Mouse (Mus musculus): ENCODE results near the gene Tulp2.
"Not testable (repeated sequence)": the region's sequence is repeated elsewhere in the genome, so short reads cannot be mapped to it uniquely, and the experiment has no call there.

Gene Tulp2

GRCm38 (mm10) chr7:45459564-45460140, 22.0 kb upstream of the Tulp2 start, which contains the start of gene Ftl1:
Gene Ftl1 (minus strand): TSS chr7:45459884.
- DNase-seq (ENCODE audit: low spot score in 2 of 2): peak; percentile 91 to 97

- DNase-seq (ENCODE audit: low spot score in 2 of 2): no peak
These were observed 21.3 kb upstream of the Tulp2 start for GRCm38 (mm10) chr7:45460377-45460776.

- DNase-seq (ENCODE audit: low spot score in 2 of 2): peak; percentile 79 to 82
These were observed 20.8 kb upstream of the Tulp2 start for GRCm38 (mm10) chr7:45460860-45461314.

DNA sequence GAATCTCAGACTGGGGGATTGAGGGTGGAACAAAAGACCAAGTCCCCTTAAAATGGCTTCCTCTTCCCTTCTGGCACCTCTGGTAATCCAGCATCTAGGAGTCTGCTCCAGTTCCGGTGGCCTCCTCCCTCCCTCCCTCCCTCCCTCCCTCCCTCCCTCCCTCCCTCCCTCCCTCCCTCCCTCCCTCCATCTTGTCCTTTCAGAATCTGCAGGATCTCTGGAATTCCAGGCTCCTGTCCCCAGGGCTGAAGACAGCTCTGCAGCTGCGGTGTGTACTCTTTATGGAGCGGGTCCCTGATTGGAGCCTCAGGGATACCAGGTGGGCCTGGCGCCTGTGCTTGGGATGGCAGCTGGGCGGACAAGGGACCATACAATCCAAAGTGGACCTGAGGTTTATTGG, 20.4 kb upstream of the Tulp2 start:
- DNase-seq (ENCODE audit: low spot score in 2 of 2): no peak

DNA sequence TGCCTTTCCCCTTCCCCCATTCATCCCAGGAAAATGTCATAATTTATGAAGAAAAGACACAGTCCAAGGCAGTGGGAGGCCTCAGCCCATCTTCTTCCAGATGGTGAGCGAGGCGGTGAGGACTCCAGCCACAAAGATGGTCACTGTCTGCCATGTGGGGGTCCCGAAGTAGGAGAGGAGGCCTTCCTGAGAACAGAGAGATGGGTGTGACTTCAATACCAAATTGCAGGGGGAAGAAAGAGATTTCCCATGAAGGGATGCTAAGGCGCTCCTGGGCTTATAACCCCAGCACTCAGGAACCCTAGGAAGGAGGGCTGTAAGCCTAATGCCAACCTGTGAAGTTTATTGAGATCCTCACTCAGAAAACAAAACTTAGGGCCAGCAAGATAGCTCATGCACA, 19.9 kb upstream of the Tulp2 start:
- DNase-seq (ENCODE audit: low spot score in 2 of 2): no peak

GRCm38 (mm10) chr7:45462325-45462724, 19.4 kb upstream of the Tulp2 start:
- DNase-seq (ENCODE audit: low spot score in 2 of 2): no peak

GRCm38 (mm10) chr7:45462868-45463267, 18.8 kb upstream of the Tulp2 start:
- not testable (repeated sequence) for DNase-seq (ENCODE audit: low spot score in 2 of 2)

DNA sequence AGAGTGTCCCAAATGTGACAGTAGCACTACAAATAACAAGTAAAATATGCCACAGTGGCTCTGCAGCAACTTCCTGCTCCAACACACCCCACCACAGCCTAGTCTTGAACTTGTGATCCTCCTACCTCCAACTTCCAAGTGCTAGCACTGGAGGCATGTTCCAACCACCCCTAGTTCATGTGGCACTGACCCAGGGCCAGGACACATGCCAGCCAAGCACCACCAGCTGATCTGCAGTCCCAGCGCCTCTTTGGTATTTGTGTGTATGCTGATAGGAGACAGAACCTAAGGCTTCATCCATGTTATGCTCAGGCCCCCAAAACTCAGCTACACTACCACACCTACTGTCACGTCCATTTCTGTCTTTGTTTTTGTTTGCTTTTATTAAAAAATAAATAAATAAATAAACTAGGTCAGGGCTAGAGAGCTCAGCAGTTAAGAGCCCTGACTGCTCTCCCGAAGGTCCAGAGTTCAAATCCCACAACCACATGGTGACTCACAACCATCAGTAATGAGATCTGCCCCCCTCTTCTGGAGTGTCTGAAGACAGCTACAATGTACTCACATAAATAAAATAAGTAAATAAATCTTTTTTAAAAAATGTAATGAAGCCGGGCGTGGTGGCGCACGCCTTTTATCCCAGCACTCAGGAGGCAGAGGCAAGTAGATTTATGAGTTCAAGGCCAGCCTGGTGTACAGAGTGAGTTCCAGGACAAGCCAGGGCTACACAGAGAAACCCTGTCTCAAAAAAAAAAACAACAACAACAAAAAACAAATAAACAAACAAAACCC, 17.5 kb upstream of the Tulp2 start:
- no peak for DNase-seq (ENCODE audit: low spot score in 2 of 2)

GRCm38 (mm10) chr7:45465112-45465511, 16.6 kb upstream of the Tulp2 start:
- DNase-seq (ENCODE audit: low spot score in 2 of 2): no peak

GRCm38 (mm10) chr7:45465549-45465948, 16.1 kb upstream of the Tulp2 start:
- no peak for DNase-seq (ENCODE audit: low spot score in 2 of 2)

GRCm38 (mm10) chr7:45466283-45467089, 15.2 kb upstream of the Tulp2 start, which contains the start of gene Bax:
Gene Bax (minus strand): TSS chr7:45466898.
- DNase-seq (ENCODE audit: low spot score in 2 of 2): peak; percentile 90 to 95

DNA sequence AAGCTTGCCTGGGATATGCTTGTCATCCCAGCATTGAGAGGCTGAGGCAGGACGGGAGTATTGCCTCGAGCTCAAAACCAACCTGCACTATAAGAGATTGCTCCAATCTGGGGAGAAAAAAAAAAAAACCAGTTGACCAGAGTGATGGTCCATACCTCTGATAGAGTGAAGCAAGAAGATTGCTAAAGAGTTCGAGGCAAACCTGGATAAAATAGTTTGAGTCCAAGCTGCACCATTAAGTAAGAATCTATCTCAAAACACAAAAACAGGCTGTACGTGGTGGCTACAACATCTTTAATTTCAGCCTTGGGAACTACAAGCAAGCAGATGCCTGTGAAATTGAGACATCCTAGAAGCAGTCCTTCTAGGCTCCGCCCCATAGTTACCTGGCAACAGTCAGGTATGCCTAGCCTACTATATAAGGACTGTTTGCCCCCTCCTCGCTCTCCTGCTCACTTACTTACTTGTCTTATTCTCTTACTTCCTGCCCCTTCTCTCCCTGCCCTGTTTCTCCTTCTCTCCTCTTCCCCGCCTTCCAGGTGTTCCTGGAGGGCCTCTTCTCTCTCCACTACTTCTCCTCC, 14.5 kb upstream of the Tulp2 start:
- DNase-seq (ENCODE audit: low spot score in 2 of 2): no peak

- DNase-seq (ENCODE audit: low spot score in 2 of 2): peak in 1 of 2 experiments; percentile 57
These were observed 10.8 kb upstream of the Tulp2 start for GRCm38 (mm10) chr7:45470869-45471268.

GRCm38 (mm10) chr7:45475291-45475969, 6.2 kb upstream of the Tulp2 start:
- no peak for DNase-seq (ENCODE audit: low spot score in 2 of 2)

GRCm38 (mm10) chr7:45476453-45476852, 5.2 kb upstream of the Tulp2 start:
- no peak for DNase-seq (ENCODE audit: low spot score in 2 of 2)

- peak; percentile 51 to 69 for DNase-seq (ENCODE audit: low spot score in 2 of 2)
These were observed 4.7 kb upstream of the Tulp2 start for GRCm38 (mm10) chr7:45477003-45477402.

- DNase-seq (ENCODE audit: low spot score in 2 of 2): no peak
These were observed 2.9 kb upstream of the Tulp2 start for GRCm38 (mm10) chr7:45478774-45479173.

- DNase-seq (ENCODE audit: low spot score in 2 of 2): not testable (repeated sequence)
These were observed 1.4 kb upstream of the Tulp2 start for GRCm38 (mm10) chr7:45480310-45480709.

DNA sequence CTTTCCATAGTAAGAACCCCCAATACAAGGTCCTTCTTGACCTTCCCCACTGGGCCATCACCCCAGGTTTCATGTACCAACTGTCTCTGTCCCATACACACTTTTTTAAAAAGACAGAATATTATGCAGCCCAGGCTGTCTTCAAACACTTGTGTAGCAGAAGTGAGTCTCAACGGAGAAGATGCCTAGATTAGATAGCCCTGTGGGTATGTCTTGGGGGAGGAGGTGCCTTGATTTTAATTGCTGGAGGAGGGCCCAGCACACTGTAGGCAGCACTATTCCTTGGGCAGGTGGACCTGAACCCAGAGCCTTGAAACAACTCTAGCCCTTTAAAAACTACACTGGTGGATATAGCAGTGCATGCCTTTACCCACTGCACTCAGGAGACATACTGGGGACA, 489 bp downstream of the Tulp2 start:
- DNase-seq (ENCODE audit: low spot score in 2 of 2): no peak

DNA sequence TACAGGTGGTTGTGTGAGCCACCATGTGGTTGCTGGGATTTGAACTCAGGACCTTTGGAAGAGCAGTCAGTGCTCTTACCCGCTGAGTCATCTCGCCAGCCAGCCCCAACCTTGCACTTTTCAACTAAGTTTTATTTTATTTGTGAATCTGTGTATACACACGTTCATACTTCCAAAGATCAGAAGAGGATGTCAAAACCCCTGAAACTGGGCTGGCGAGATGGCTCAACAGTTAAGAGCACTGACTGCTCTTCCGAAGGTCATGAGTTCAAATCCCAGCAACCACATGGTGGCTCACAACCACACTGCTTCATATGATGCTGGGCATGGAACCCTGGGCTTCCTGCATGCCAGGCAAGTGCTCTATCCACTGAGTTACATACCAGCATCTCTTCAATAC, 3.3 kb downstream of the Tulp2 start:
- not testable (repeated sequence) for DNase-seq (ENCODE audit: low spot score in 2 of 2)

DNA sequence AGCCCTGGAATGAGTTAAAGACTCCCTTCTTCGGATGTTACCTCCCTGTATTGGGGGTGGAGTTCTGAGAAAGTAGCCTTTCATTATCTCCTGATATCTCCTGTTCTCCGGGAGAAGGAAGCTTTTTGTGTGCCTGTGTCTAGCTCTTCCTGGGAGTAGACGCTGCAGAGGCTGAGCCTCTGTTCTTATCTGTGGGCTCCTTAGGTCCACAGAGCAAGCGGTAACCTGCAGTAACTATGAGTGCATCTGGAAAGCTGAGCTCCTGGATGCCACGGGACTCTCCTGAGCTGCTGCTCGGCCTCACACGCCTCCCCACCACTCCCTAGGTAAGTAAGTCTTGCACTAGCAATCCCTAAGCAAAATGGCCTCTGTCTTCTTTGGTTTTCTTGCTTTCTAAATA, 4.5 kb downstream of the Tulp2 start:
- no peak for DNase-seq (ENCODE audit: low spot score in 2 of 2)
